Mouse (Mus musculus) gastrocnemius, postnatal 25 days (tissue): Measurements from ENCODE around the gene Pnp. TPM values are rescaled to one million over a fixed set of nuclear protein-coding genes. Genes with fewer than 3 reads are reported as not detected.
"Not testable (repeated sequence)": the region's sequence is repeated elsewhere in the genome, so short reads cannot be mapped to it uniquely, and the experiment has no call there.

Experiments
- DNase-seq: peaks from one replicate; pipeline ENCODE4 v3.0.0; 2022
- total RNA-seq, 2 experiments: library from RNA; stranded (reverse); gene quantifications; 1 replicate in 1 of 2; 2 replicates in 1 of 2; pipeline ENCODE4 v1.2.3; 2021

Gene Pnp
- total RNA-seq, 2 experiments from 2014 or later: 4.4 to 8.7 TPM

- no peak for DNase-seq
These were observed 517 bp upstream of the Pnp start for GRCm38 (mm10) chr14:50930377-50930753.

- DNase-seq: no peak
These were observed 675 bp downstream of the Pnp start for GRCm38 (mm10) chr14:50931493-50932020.

GRCm38 (mm10) chr14:50936649-50937048, 5.8 kb downstream of the Pnp start:
- DNase-seq: no peak

GRCm38 (mm10) chr14:50938119-50938908, 7.4 kb downstream of the Pnp start:
- DNase-seq: no peak

- no peak for DNase-seq
These were observed 8.1 kb downstream of the Pnp start for GRCm38 (mm10) chr14:50938940-50939339.

GRCm38 (mm10) chr14:50943932-50944667, 13.2 kb downstream of the Pnp start, which contains the start of gene Gm49342:
Gm49342 (plus strand) TSS chr14:50944517.
- DNase-seq: peak; percentile 93

GRCm38 (mm10) chr14:50944668-50945033, 13.8 kb downstream of the Pnp start:
- DNase-seq: not testable (repeated sequence)

- DNase-seq: not testable (repeated sequence)
These were observed 14.2 kb downstream of the Pnp start for GRCm38 (mm10) chr14:50945081-50945480.

- DNase-seq: not testable (repeated sequence)
These were observed 14.6 kb downstream of the Pnp start for GRCm38 (mm10) chr14:50945526-50945925.

GRCm38 (mm10) chr14:50955487-50955886, 24.6 kb downstream of the Pnp start:
- DNase-seq: no peak

GRCm38 (mm10) chr14:50955942-50956508, 25.1 kb downstream of the Pnp start, which contains the start of gene Pnp2:
Pnp2 (plus strand) TSS chr14:50955992.
- DNase-seq: peak; percentile 38

- not testable (repeated sequence) for DNase-seq
These were observed 25.8 kb downstream of the Pnp start for GRCm38 (mm10) chr14:50956724-50957123.

GRCm38 (mm10) chr14:50957146-50957545, 26.3 kb downstream of the Pnp start:
- DNase-seq: not testable (repeated sequence)

- DNase-seq: not testable (repeated sequence)
These were observed 27.6 kb downstream of the Pnp start for GRCm38 (mm10) chr14:50958289-50958995.

- no peak for DNase-seq
These were observed 37.5 kb downstream of the Pnp start for GRCm38 (mm10) chr14:50968216-50968980.

- no peak for DNase-seq
These were observed 38.2 kb downstream of the Pnp start for GRCm38 (mm10) chr14:50969041-50969440.

GRCm38 (mm10) chr14:50969558-50970544, 39.0 kb downstream of the Pnp start:
- no peak for DNase-seq

GRCm38 (mm10) chr14:50970822-50971221, 39.9 kb downstream of the Pnp start:
- no peak for DNase-seq

- DNase-seq: not testable (repeated sequence)
These were observed 42.2 kb downstream of the Pnp start for GRCm38 (mm10) chr14:50973054-50973453.

GRCm38 (mm10) chr14:50973700-50974099, 42.8 kb downstream of the Pnp start:
- no peak for DNase-seq
